Comparison of ENCODE assay signal across 10 mouse cellular contexts in genomic region chr1:84363967-84364366, GRCm38 (mm10). TPM values are rescaled to one million over a fixed set of nuclear protein-coding genes. Genes with fewer than 3 reads are reported as not detected.
DNase-seq lines count a peak whose midpoint lies in the region; ATAC-seq and TF ChIP-seq lines count a peak whose summit lies in the region.
"Had no signal": no experiment of that assay in that cellular context is flagged by ENCODE, and none has a peak within 500 bp of the region (broad histone marks: within the 10 kb centered on the region; RNA-seq: fewer than 3 reads in every experiment).

TSS of gene Pid1 (minus strand) at chr1:84364180.

- no peaks in the 10 kb centered on the region for H3K4me1 ChIP-seq in heart, embryonic 10.5 days
- H3K4me1 ChIP-seq in forebrain, postnatal 0 days (ENCODE audit: insufficient read depth): no peaks in the 10 kb centered on the region
- no peaks in the 10 kb centered on the region for H3K4me1 ChIP-seq in liver, embryonic 11.5 days (replicated peaks; ENCODE audit: control insufficient read depth, insufficient read depth, low read length)
- H3K4me1 ChIP-seq: heart, embryonic 15.5 days had no signal

- H3K4me3 ChIP-seq in heart, embryonic 10.5 days: no peak within 1 kb of the TSS
- no peak within 1 kb of the TSS for H3K4me3 ChIP-seq in forebrain, postnatal 0 days (ENCODE audit: low read depth, low read length)
- no peak within 1 kb of the TSS for H3K4me3 ChIP-seq in liver, embryonic 11.5 days (ENCODE audit: low read depth, low read length)
- H3K4me3 ChIP-seq: heart, embryonic 15.5 days had no signal

- H3K36me3 ChIP-seq in heart, embryonic 10.5 days: no peaks in the 10 kb centered on the region
- H3K36me3 ChIP-seq in forebrain, postnatal 0 days (ENCODE audit: insufficient read depth): no peaks in the 10 kb centered on the region
- H3K36me3 ChIP-seq in liver, embryonic 11.5 days (ENCODE audit: control insufficient read depth, insufficient read depth, low read length): no peaks in the 10 kb centered on the region
- H3K36me3 ChIP-seq: heart, embryonic 15.5 days had no signal

- H3K9me3 ChIP-seq in heart, embryonic 10.5 days: no peaks in the 10 kb centered on the region
- H3K9me3 ChIP-seq in forebrain, postnatal 0 days (ENCODE audit: low read length): no peaks in the 10 kb centered on the region
- no peaks in the 10 kb centered on the region for H3K9me3 ChIP-seq in liver, embryonic 11.5 days (ENCODE audit: control insufficient read depth, low read length)
- H3K9me3 ChIP-seq: heart, embryonic 15.5 days had no signal

- ATAC-seq in forebrain, postnatal 0 days: no peak
- ATAC-seq in liver, embryonic 11.5 days (replicated peaks; ENCODE audit: low FRiP score): no peak

- intact Hi-C loops in heart, postnatal 36 days (cut with DNase I): no loop called here

- peak; percentile 69 for DNase-seq in heart, embryonic 10.5 days (ENCODE audit: low spot score)
- DNase-seq in heart, postnatal 36 days: no peak
- DNase-seq in adrenal gland, postnatal 10 days: no peak
- DNase-seq in forebrain, postnatal 0 days: no peak
- DNase-seq in liver, embryonic 11.5 days (ENCODE audit: low spot score): no peak
- no peak for DNase-seq in embryo, embryonic 10 days (ENCODE audit: low spot score)
- DNase-seq in Muller cell, postnatal 12 days (ENCODE audit: inconsistent ontology term): no peak
- no peak for DNase-seq in heart, adult 8-10 months (ENCODE audit: low spot score)

- no peak for TF ChIP-seq CTCF in forebrain, postnatal 0 days (IDR thresholded peaks at IDR 0.05; ENCODE audit: low read depth)

- H3K4me2 ChIP-seq in forebrain, postnatal 0 days (ENCODE audit: low read depth): no peak within 1 kb of the TSS
- H3K4me2 ChIP-seq in liver, embryonic 11.5 days: no peak within 1 kb of the TSS
- H3K4me2 ChIP-seq: heart, embryonic 15.5 days had no signal

- WGBS in heart, embryonic 10.5 days: 78% methylated on average over 8 of the region's 8 CpGs
- WGBS in forebrain, postnatal 0 days: 91% methylated on average over 8 of the region's 8 CpGs
- 81% methylated on average over 8 of the region's 8 CpGs for WGBS in liver, embryonic 11.5 days

- H3K27ac ChIP-seq in heart, embryonic 10.5 days: no peak within 1 kb of the TSS
- H3K27ac ChIP-seq in forebrain, postnatal 0 days (ENCODE audit: low read depth, low read length): no peak within 1 kb of the TSS
- H3K27ac ChIP-seq in liver, embryonic 11.5 days (ENCODE audit: low read depth, low read length): no peak within 1 kb of the TSS
- H3K27ac ChIP-seq: heart, embryonic 15.5 days had no signal

- no peak within 1 kb of the TSS for H3K9ac ChIP-seq in forebrain, postnatal 0 days
- no peak within 1 kb of the TSS for H3K9ac ChIP-seq in liver, embryonic 11.5 days (ENCODE audit: low read depth, low read length)
- H3K9ac ChIP-seq: heart, embryonic 15.5 days had no signal

- no peaks in the 10 kb centered on the region for H3K27me3 ChIP-seq in heart, embryonic 10.5 days (ENCODE audit: insufficient read depth, poor library complexity, severe bottlenecking)
- H3K27me3 ChIP-seq in forebrain, postnatal 0 days (ENCODE audit: insufficient read depth, low read length): no peaks in the 10 kb centered on the region
- H3K27me3 ChIP-seq in liver, embryonic 11.5 days (replicated peaks; ENCODE audit: control insufficient read depth, insufficient read depth, low read length): no peaks in the 10 kb centered on the region
- H3K27me3 ChIP-seq: heart, embryonic 15.5 days had no signal

RNA-seq across cellular contexts. Expression of gene Pid1, which starts in this region (rescaled TPM):
- 2.4 and 9.7 TPM in 2 replicates for polyA plus RNA-seq in heart, embryonic 10.5 days (2016; fragmentation: Nextera tagmentation; extraction: Ambion mirVana)
- 10 to 100 TPM in 1 of 2 experiments, 1 to 10 TPM in 1; 7.3 to 12.7 TPM for total RNA-seq in heart, postnatal 36 days (2021)
- total RNA-seq in adrenal gland, postnatal 10 days (2021): 10 to 100 TPM; 24.9 to 26.4 TPM
- total RNA-seq in forebrain, postnatal 0 days (2014; rRNA removed): 46.3 and 48.6 TPM in 2 replicates
- 38.3 and 57.8 TPM in 2 replicates for polyA plus RNA-seq in forebrain, postnatal 0 days (2015; fragmentation: Nextera tagmentation; extraction: Ambion mirVana)
- 20.6 and 20.7 TPM in 2 replicates for polyA plus RNA-seq in liver, embryonic 11.5 days (2014; fragmentation: Nextera tagmentation; extraction: Ambion mirVana)
- 1 to 10 TPM; 6.3 to 8.1 (median 6.5) TPM for total RNA-seq in heart, adult 8-10 months (2022)
- total RNA-seq: CH12.LX had no signal
